ENCODE assay signal across 1 mouse cellular context in the genomic region with DNA sequence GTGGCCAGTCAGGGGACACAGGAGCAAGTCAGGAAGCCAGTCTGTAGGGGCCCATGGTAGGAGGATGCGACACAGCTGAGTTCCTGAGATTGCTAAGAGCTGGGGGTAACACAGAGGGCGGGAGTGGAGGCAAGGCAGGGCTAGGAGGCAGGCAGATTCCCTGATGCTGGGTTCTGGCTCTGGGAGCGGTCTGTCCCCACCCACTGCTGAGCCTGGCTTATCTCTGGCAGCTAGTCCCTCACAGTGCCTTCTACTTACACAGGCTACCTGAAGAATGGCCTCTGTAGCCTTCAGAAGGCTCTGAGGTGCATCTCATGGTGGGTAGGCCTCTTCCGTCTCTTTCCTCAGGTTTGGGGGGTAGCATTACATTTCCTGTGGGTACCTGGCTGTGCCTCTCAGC.
TF ChIP-seq lines count a peak whose summit lies in the region.

No protein-coding gene starts in this region.

TF ChIP-seq in MEL, 35 proteins besides CTCF, POLR2A, EP300 and RAD21 (continued from another document):
- TF ChIP-seq MYB (IDR thresholded peaks at IDR 0.05; ENCODE audit: low read depth, low read length) = no peak
- TF ChIP-seq ETS1 (IDR thresholded peaks at IDR 0.05; ENCODE audit: low read depth, low read length) = peak; percentile 43; the same call in 1 of the 2 replicates
- TF ChIP-seq ZC3H11A (IDR thresholded peaks at IDR 0.05; ENCODE audit: low read depth, low read length) = no peak
- peak; percentile 36; the same call in 1 of the 2 replicates for TF ChIP-seq TBP (IDR thresholded peaks at IDR 0.05; ENCODE audit: low read depth, low read length)
